Mouse (Mus musculus) liver, adult 2 months (tissue): ENCODE measurements around the gene Fndc7.

Experiments
- CTCF ChIP-seq: fragments of 200-500 bp; IDR thresholded peaks from 2 replicates; pipeline ENCODE4 v1.5.1; 2011; ENCODE audit warnings: low read depth, low read length, control low read depth
- POLR2A ChIP-seq: fragments of 200-500 bp; IDR thresholded peaks from 2 replicates; pipeline ENCODE4 v1.6.1; 2011; ENCODE audit warnings: low read length, control low read depth; ENCODE audit not compliant: insufficient read depth; ENCODE audit errors: extremely low read depth

DNA sequence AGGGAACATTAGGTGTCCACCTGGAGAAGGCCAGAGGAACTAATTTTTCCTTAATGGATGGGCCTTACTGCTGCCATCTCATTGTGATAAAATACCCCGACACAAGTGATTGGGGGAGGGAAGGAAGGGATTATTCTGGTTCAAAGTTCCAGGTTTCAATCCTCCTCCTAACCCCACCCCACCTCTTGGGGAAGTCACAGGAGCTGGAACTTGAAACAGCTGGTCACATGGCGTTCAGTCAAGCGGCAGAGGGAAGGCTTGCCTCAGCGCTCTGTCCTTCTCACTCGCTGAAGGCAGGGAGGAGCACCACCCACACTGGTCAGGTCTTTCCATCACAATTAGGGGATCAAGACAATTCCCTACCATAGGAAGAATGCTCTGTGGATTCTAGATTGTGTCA lies 48.9 kb upstream of the Fndc7 start:
- TF ChIP-seq POLR2A, result no peak
- no peak for TF ChIP-seq CTCF
